Mouse (Mus musculus): Measurements from ENCODE around the gene Kazn.

DNA sequence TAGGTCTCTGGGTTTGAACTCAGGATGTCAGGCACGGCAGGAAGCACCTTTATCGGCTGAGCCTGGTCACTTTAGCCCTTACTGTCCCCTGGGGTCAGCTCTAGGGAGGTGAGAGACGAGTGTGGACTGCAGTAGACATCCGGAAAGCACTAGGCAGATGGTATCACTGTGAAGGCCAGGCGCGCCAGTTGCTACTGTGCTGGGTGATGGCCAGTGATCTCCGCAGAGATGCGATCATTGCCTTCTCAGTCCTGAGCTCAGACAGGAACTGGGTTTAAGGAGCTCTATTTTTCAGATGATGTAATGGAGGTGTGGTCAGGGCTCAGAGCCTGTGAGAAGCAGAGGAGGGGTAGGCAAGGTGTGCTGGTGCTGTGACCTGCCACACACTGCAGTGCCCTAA lies 183.6 kb downstream of the Kazn start:
- TF ChIP-seq CTCF (conservative IDR thresholded peaks at IDR 0.05; ENCODE audit: low read length), result no peak
- TF ChIP-seq POU5F1 (IDR thresholded peaks at IDR 0.05; ENCODE audit: borderline replicate concordance, low read length), result no peak

Measured in E14TG2a.4 (cell line).